Mouse (Mus musculus) kidney, embryonic 14.5 days (tissue): ENCODE data around the gene Trpv6. TPM values are rescaled to one million over a fixed set of nuclear protein-coding genes. Genes with fewer than 3 reads are reported as not detected.

Source experiments
- ATAC-seq: fragments of 200-750 bp; cut with Nextera tagmentation; 2 replicates; pipeline ENCODE4 v1.8.0; 2017; ENCODE audit warnings: moderate number of reproducible peaks, mild to moderate bottlenecking, moderate TSS enrichment, moderate library complexity; ENCODE audit not compliant: low FRiP score, low TSS enrichment
- H3K27ac ChIP-seq: fragments of 300-500 bp; sonication (generic); 2 replicates; pipeline ENCODE4 v1.5.1; 2014; ENCODE audit warnings: low read depth, mild to moderate bottlenecking, low read length, moderate library complexity, mixed read lengths
- H3K27me3 ChIP-seq: fragments of 300-500 bp; sonication (generic); 2 replicates; pipeline ENCODE4 v1.6.1; 2014; ENCODE audit warnings: mild to moderate bottlenecking, low read length; ENCODE audit not compliant: control insufficient read depth, insufficient read depth
- H3K36me3 ChIP-seq: fragments of 300-500 bp; sonication (generic); 2 replicates; pipeline ENCODE4 v1.6.1; 2014; ENCODE audit warnings: low read length, mixed read lengths; ENCODE audit not compliant: control insufficient read depth, insufficient read depth
- H3K4me1 ChIP-seq: fragments of 300-500 bp; sonication (generic); 2 replicates; pipeline ENCODE4 v1.6.1; 2014; ENCODE audit warnings: low read length, mixed read lengths; ENCODE audit not compliant: control insufficient read depth, insufficient read depth
- H3K4me2 ChIP-seq: fragments of 300-500 bp; sonication (generic); replicated peaks from 2 replicates; pipeline ENCODE4 v1.6.1; 2014; ENCODE audit warnings: low read depth, mild to moderate bottlenecking, low read length
- H3K4me3 ChIP-seq: fragments of 300-500 bp; sonication (generic); 2 replicates; pipeline ENCODE4 v1.5.1; 2014; ENCODE audit warnings: mild to moderate bottlenecking, low read length
- H3K9ac ChIP-seq: fragments of 300-500 bp; sonication (generic); 2 replicates; pipeline ENCODE4 v1.6.1; 2014; ENCODE audit warnings: low read depth, mild to moderate bottlenecking, low read length, moderate library complexity
- H3K9me3 ChIP-seq: fragments of 300-500 bp; sonication (generic); 2 replicates; pipeline ENCODE4 v1.6.1; 2016; ENCODE audit warnings: low read length; ENCODE audit not compliant: control insufficient read depth
- WGBS: fragments of 180-500 bp; shearing (Covaris S2); extraction: QIAGEN DNeasy Blood & Tissue Kit; methylation state at CpG from one replicate; pipeline ENCODE4 v1.1.7; 2014; 5-methylcytosine and 5-hydroxymethylcytosine counted together
- polyA plus RNA-seq: library from polyadenylated mRNA; unstranded; fragments of >200 nt; fragmentation: Nextera tagmentation; extraction: Ambion mirVana; gene quantifications from 2 replicates; pipeline ENCODE4 v1.2.1, GENCODE M21; 2014

Gene Trpv6
- polyA plus RNA-seq, 1 experiment from 2014 or later = 2.7 TPM

DNA sequence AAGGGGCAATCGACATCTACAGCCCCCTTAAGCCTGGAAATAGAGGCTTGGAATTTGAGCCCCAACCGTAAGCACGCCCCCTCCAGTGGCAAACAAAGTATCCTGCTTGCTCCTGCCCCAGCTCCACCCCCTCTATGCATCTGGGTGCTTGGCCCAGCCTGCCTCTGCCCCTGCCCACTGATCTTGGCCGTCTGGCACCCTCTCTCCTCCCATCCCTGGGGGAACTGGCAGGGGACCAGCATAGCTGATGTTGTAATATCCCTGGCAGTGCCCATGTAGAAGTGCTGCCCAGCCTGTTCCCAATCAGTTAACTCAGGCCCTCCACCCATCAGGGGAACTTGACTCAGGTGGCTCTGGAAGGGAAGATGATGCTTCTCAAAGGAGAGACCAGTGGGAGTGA, 30.0 kb downstream of the Trpv6 start:
- 10% methylated on average over 4 of the region's 4 CpGs for WGBS
- no peak for ATAC-seq
- Histone ChIP-seq H3K4me1 (0 out of 2 replicates have a peak, but pooled peaks cover 6% of the 10 kb centered on the region), H3K27ac (no peak overlapping the region), H3K4me2 (peak overlapping the region; percentile 93), H3K4me3 (peak overlapping the region; percentile 66), H3K27me3 (no peaks in the 10 kb centered on the region), H3K9ac (peak overlapping the region; percentile 75; the same call in 1 of the 2 replicates), H3K9me3 (no peaks in the 10 kb centered on the region), H3K36me3 (no peaks in the 10 kb centered on the region)

DNA sequence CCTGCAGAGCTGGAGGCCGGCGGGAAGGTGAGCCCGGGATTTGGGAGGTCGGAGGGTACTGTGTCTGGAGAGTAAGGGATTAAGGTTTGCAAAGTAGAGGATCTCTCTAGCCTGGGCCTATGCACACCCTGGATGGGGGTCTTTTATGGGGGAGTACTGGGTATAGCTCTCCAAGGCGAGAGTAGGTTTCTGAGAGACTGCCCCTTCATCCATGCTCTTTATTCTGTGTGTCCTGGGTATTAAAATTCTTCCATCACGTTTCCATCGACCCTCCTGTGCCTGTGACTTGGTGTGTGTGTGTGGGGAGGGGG, 30.5 kb downstream of the Trpv6 start:
- Histone ChIP-seq H3K27ac (no peak overlapping the region), H3K27me3 (no peaks in the 10 kb centered on the region)

DNA sequence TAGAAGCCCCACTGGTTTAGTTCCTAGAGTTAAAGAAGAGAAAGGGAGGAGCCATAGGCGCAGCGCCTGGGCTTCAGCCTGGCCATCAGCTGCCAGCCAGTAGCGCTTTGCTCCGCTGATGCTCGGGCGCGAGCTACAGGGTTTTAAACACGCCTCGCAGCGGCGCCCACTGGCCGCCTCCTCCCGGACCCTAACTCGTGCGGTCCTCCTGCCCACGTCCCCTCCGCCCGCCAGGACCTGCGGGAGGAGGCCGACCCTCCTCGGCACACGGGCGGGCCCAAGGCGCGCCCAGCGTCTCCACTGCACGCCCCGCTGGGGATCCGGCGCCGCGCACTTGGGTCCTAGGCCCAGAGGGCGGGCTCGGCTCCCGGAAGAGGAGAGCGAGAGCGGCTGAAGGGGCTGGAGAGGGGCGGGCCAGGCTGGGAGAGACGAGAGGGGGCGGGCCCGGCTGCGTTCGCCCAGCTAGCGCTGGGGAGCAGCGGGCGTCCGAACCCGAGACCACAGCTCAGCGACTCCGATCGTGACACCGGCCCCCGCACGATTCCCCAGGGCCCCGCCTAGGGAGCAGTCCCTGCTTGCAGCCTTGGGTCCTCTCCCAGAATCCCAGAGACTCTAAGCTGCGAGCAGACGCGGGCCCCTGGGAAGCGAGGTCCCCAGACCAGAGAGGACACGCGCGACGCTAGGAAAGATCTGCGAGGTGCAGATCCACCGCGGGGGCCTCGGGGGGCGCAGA, 31.0 kb downstream of the Trpv6 start, which contains the start of gene Ephb6:
TSS of gene Ephb6 (plus strand) at position 422 of the 733 bp plus-strand sequence.
- H3K4me2 ChIP-seq = peak within 1 kb of the TSS; percentile 93
- peak within 1 kb of the TSS; percentile 75 for H3K9ac ChIP-seq
- WGBS = under 1% methylated on average over 53 of the region's 68 CpGs

More for the DNA sequence above, 30.5 kb downstream of the Trpv6 start:
- Histone ChIP-seq H3K4me2 (peak overlapping the region; percentile 93), H3K9me3 (no peaks in the 10 kb centered on the region), H3K36me3 (no peaks in the 10 kb centered on the region), H3K9ac (peak overlapping the region; percentile 75), H3K4me3 (peak overlapping the region; percentile 66), H3K4me1 (0 out of 2 replicates have a peak, but pooled peaks cover 6% of the 10 kb centered on the region)
- ATAC-seq = peak; percentile 43
- WGBS = 1% methylated on average over 7 of the region's 7 CpGs

DNA sequence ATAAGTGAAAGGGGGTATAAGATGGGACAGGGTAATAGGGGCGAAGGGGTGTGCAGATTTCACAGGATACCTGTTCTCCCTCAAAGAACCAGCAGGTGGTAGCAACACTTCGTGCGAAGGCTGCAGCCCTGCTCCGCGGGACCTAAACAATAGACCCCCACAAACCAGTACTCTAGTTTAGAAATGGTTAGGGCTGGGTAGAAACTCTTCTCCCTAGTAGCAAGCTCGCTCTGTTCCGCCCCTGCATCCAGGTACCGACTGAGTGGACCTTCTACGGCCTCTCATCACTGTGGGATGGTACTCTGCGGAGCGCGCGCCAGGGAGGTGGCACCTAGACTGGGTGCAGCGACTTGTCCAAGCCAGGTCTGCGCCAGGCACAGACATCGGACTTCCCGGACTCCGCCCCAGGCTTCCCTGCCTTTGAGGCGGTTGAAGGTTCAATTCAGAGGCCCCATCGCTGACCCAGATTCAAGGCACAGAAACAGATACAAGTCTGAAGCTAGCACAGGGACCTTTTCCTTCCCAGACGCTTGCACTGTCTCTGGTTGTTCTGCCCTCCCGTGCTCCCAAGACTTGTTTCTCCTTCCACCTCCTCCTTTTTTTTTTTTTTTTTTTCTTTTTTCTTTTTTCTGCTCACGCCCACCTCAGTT, 31.7 kb downstream of the Trpv6 start:
- Histone ChIP-seq H3K4me3 (peak overlapping the region; percentile 66), H3K36me3 (no peaks in the 10 kb centered on the region), H3K4me2 (peak overlapping the region; percentile 93), H3K4me1 (0 out of 2 replicates have a peak, but pooled peaks cover 6% of the 10 kb centered on the region), H3K27ac (peak overlapping the region; percentile 85; the same call in 1 of the 2 replicates), H3K27me3 (no peaks in the 10 kb centered on the region), H3K9ac (peak overlapping the region; percentile 75), H3K9me3 (no peaks in the 10 kb centered on the region)
- under 1% methylated on average over 23 of the region's 23 CpGs for WGBS
- peak; percentile 67 for ATAC-seq

More for the DNA sequence above, 31.0 kb downstream of the Trpv6 start, which contains the start of gene Ephb6:
- no peaks in the 10 kb centered on the region for H3K36me3 ChIP-seq
- no peaks in the 10 kb centered on the region for H3K27me3 ChIP-seq
- H3K9me3 ChIP-seq = no peaks in the 10 kb centered on the region
- H3K27ac ChIP-seq = peak within 1 kb of the TSS; percentile 85
- H3K4me3 ChIP-seq = peak within 1 kb of the TSS; percentile 66
- 0 out of 2 replicates have a peak, but pooled peaks cover 6% of the 10 kb centered on the region for H3K4me1 ChIP-seq
- ATAC-seq = peak; percentile 98

GRCm38 (mm10) chr6:41582189-41582588, 54.0 kb downstream of the Trpv6 start:
- Histone ChIP-seq H3K9me3 (no peaks in the 10 kb centered on the region), H3K4me1 (no peaks in the 10 kb centered on the region), H3K36me3 (no peaks in the 10 kb centered on the region), H3K4me2 (no peak overlapping the region), H3K4me3 (no peak overlapping the region), H3K9ac (no peak overlapping the region), H3K27me3 (no peaks in the 10 kb centered on the region), H3K27ac (no peak overlapping the region)
- ATAC-seq = no peak
- WGBS = 77% methylated on average over 1 of the region's 1 CpGs

GRCm38 (mm10) chr6:41581295-41581694, 54.9 kb downstream of the Trpv6 start:
- Histone ChIP-seq H3K4me2 (no peak overlapping the region), H3K4me1 (no peaks in the 10 kb centered on the region), H3K9me3 (no peaks in the 10 kb centered on the region), H3K4me3 (no peak overlapping the region), H3K27ac (no peak overlapping the region), H3K27me3 (no peaks in the 10 kb centered on the region), H3K9ac (no peak overlapping the region), H3K36me3 (no peaks in the 10 kb centered on the region)
- 61% methylated on average over 7 of the region's 7 CpGs for WGBS
- no peak for ATAC-seq

- no peaks in the 10 kb centered on the region for H3K27me3 ChIP-seq
- no peak overlapping the region for H3K4me2 ChIP-seq
- WGBS = 62% methylated on average over 5 of the region's 5 CpGs
- H3K4me3 ChIP-seq = no peak overlapping the region
- H3K36me3 ChIP-seq = no peaks in the 10 kb centered on the region
- no peak overlapping the region for H3K27ac ChIP-seq
- no peaks in the 10 kb centered on the region for H3K4me1 ChIP-seq
- no peak overlapping the region for H3K9ac ChIP-seq
- H3K9me3 ChIP-seq = no peaks in the 10 kb centered on the region
- no peak for ATAC-seq
These were observed 58.9 kb downstream of the Trpv6 start for GRCm38 (mm10) chr6:41577297-41577696.

DNA sequence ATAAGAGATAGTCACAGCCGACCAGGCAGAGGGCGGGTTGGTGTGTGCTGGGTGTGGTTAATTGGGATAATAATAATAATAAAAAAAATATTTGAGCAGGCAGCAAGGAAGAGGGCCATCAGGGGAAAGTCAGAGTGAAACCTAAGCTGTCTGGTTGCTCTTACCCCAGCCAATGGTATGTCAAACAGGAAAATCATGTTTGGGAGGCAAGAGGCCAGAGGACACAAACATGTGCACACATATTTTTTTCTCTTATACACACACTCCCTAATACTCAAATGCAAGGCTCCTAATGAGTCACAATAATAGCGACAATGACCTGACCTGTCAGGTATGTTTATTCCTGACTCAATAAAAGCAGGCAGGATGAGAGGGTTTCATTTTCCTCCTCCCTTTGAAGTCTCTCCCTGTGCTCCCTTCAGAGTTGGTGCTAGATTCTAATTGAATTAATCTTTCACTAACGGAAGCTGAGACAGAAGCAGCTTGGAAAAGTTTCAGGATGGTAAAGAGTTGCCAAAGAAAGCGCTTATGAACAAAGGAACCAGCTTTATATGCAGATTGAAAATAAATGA, 59.6 kb downstream of the Trpv6 start:
- H3K27ac ChIP-seq = no peak overlapping the region
- H3K4me3 ChIP-seq = no peak overlapping the region
- no peaks in the 10 kb centered on the region for H3K36me3 ChIP-seq
- ATAC-seq = no peak
- no peaks in the 10 kb centered on the region for H3K27me3 ChIP-seq
- no peaks in the 10 kb centered on the region for H3K4me1 ChIP-seq
- H3K4me2 ChIP-seq = no peak overlapping the region
- no peaks in the 10 kb centered on the region for H3K9me3 ChIP-seq
- H3K9ac ChIP-seq = no peak overlapping the region
- WGBS = 52% methylated on average over 5 of the region's 5 CpGs
